Mouse (Mus musculus): ENCODE measurements around the gene Gm49321.

DNA sequence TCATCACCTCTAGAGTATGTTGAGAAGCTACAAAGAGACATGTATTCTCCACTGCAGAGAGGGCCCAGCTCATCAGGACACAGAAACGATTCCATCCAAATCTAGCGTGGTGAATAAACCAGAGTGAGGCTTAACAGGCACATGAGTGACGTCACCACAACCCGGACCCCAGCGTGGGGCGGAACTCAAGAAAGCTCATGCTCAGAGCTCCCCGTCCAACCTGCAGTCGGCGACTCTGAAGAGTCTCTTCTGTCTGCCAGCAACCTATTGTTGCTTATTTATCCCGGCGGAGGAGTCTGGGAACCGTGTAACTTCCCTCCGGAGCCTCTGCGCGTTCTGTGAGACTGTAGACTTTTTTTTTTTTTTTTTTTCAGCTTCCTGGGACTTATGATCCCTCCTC lies 15.4 kb downstream of the Gm49321 start:
- no peak for TF ChIP-seq CTCF (conservative IDR thresholded peaks at IDR 0.05; ENCODE audit: low read length)
- TF ChIP-seq NANOG (IDR thresholded peaks at IDR 0.05; ENCODE audit: borderline replicate concordance, low read length) = no peak

All from E14TG2a.4 (cell line).